Mouse (Mus musculus) neural tube, embryonic 11.5 days (tissue): ENCODE results near the gene Ift122. TPM values are rescaled to one million over a fixed set of nuclear protein-coding genes. Genes with fewer than 3 reads are reported as not detected.

Source experiments
- ATAC-seq: fragments of 200-750 bp; cut with Nextera tagmentation; 2 replicates; pipeline ENCODE4 v1.8.0; 2017; ENCODE audit warnings: moderate number of reproducible peaks, mild to moderate bottlenecking, moderate TSS enrichment, moderate library complexity; ENCODE audit not compliant: insufficient read depth, low FRiP score, low TSS enrichment
- DNase-seq: peaks from one replicate; pipeline ENCODE4 v3.0.0-alpha.2; 2015; ENCODE audit warnings: low spot score
- H3K27ac ChIP-seq: fragments of 300-500 bp; sonication (generic); 2 replicates; pipeline ENCODE4 v1.5.1; 2014; ENCODE audit warnings: low read depth, mild to moderate bottlenecking, low read length
- H3K27me3 ChIP-seq: fragments of 300-500 bp; sonication (generic); 2 replicates; pipeline ENCODE4 v1.6.1; 2014; ENCODE audit warnings: mild to moderate bottlenecking, low read length, mixed read lengths; ENCODE audit not compliant: control insufficient read depth, insufficient read depth
- H3K36me3 ChIP-seq: fragments of 300-500 bp; sonication (generic); 2 replicates; pipeline ENCODE4 v1.6.1; 2014; ENCODE audit warnings: mild to moderate bottlenecking, low read length, moderate library complexity, mixed read lengths; ENCODE audit not compliant: control insufficient read depth, insufficient read depth
- H3K4me1 ChIP-seq: fragments of 300-500 bp; sonication (generic); 2 replicates; pipeline ENCODE4 v1.6.1; 2014; ENCODE audit warnings: low read length, mixed read lengths; ENCODE audit not compliant: control insufficient read depth, insufficient read depth
- H3K4me2 ChIP-seq: fragments of 300-500 bp; sonication (generic); 2 replicates; pipeline ENCODE4 v1.6.1; 2014; ENCODE audit warnings: low read depth, mild to moderate bottlenecking, moderate library complexity
- H3K4me3 ChIP-seq: fragments of 300-500 bp; sonication (generic); 2 replicates; pipeline ENCODE4 v1.5.1; 2014; ENCODE audit warnings: low read depth, low read length
- H3K9ac ChIP-seq: fragments of 300-500 bp; sonication (generic); 2 replicates; pipeline ENCODE4 v1.6.1; 2014; ENCODE audit warnings: mild to moderate bottlenecking, low read length
- H3K9me3 ChIP-seq: fragments of 300-500 bp; sonication (generic); 2 replicates; pipeline ENCODE4 v1.6.1; 2016; ENCODE audit warnings: low read length; ENCODE audit not compliant: control insufficient read depth
- WGBS: fragments of 180-500 bp; shearing (Covaris S2); extraction: QIAGEN DNeasy Blood & Tissue Kit; methylation state at CpG from one replicate; pipeline ENCODE4 v1.1.7; 2014; 5-methylcytosine and 5-hydroxymethylcytosine counted together
- polyA plus RNA-seq: library from polyadenylated mRNA; unstranded; fragments of >200 nt; fragmentation: Nextera tagmentation; extraction: Ambion mirVana; gene quantifications from 2 replicates; pipeline ENCODE4 v1.2.1, GENCODE M21; 2014

The Ift122 gene
- polyA plus RNA-seq, 1 experiment from 2014 or later = 31.6 TPM

- DNase-seq (no peak), ATAC-seq (no peak)
- Histone ChIP-seq H3K36me3 (0 out of 2 replicates have a peak, but pooled peaks cover 2% of the 10 kb centered on the region), H3K27ac (no peak overlapping the region), H3K4me1 (no peaks in the 10 kb centered on the region), H3K4me3 (no peak overlapping the region), H3K4me2 (no peak overlapping the region), H3K9ac (no peak overlapping the region), H3K27me3 (no peaks in the 10 kb centered on the region), H3K9me3 (no peaks in the 10 kb centered on the region)
- 85% methylated on average over 6 of the region's 6 CpGs for WGBS
Observed at GRCm38 (mm10) chr6:115878694-115879093, 25.4 kb downstream of the Ift122 start.

- no peaks in the 10 kb centered on the region for H3K9me3 ChIP-seq
- H3K36me3 ChIP-seq = 0 out of 2 replicates have a peak, but pooled peaks cover 2% of the 10 kb centered on the region
- H3K9ac ChIP-seq = no peak overlapping the region
- H3K27me3 ChIP-seq = no peaks in the 10 kb centered on the region
- 91% methylated on average over 6 of the region's 6 CpGs for WGBS
- no peak for ATAC-seq
- no peak overlapping the region for H3K27ac ChIP-seq
- no peak overlapping the region for H3K4me2 ChIP-seq
- DNase-seq = no peak
- no peaks in the 10 kb centered on the region for H3K4me1 ChIP-seq
- no peak overlapping the region for H3K4me3 ChIP-seq
Observed at GRCm38 (mm10) chr6:115879736-115880135, 26.5 kb downstream of the Ift122 start.

- 87% methylated on average over 8 of the region's 8 CpGs for WGBS
- Histone ChIP-seq H3K9ac (no peak overlapping the region), H3K27ac (no peak overlapping the region), H3K4me2 (no peak overlapping the region), H3K9me3 (no peaks in the 10 kb centered on the region), H3K4me1 (no peaks in the 10 kb centered on the region), H3K4me3 (no peak overlapping the region), H3K36me3 (peaks cover 4% of the 10 kb centered on the region), H3K27me3 (no peaks in the 10 kb centered on the region)
- DNase-seq (no peak), ATAC-seq (no peak)
Observed at GRCm38 (mm10) chr6:115880751-115881150, 27.5 kb downstream of the Ift122 start.

DNA sequence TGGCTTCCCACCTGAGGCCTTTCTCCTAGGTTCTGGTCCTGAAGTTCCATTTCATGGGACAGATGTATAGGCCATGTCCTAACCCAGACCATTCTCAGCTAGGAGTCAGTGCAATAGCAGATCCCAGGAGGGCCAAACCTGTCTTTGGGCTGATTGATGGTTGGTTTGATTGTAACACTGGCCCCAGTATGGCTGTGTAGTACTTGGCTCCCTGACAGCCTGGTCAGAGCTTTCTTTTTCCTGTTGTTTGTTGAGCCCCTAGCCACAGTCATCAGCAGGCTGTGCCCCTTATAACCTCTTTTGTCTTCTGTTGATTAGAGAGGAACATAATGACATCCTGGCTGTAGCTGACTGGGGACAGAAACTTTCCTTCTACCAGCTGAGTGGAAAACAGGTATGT, 30.7 kb downstream of the Ift122 start:
- Histone ChIP-seq H3K27ac (no peak overlapping the region), H3K36me3 (peaks cover 3% of the 10 kb centered on the region), H3K4me3 (no peak overlapping the region), H3K27me3 (no peaks in the 10 kb centered on the region), H3K9ac (no peak overlapping the region), H3K9me3 (no peaks in the 10 kb centered on the region), H3K4me1 (no peaks in the 10 kb centered on the region), H3K4me2 (no peak overlapping the region)
- DNase-seq = no peak
- no peak for ATAC-seq

GRCm38 (mm10) chr6:115886894-115887293, 33.6 kb downstream of the Ift122 start:
- WGBS = 65% methylated on average over 4 of the region's 4 CpGs
- H3K4me3 ChIP-seq = no peak overlapping the region
- H3K4me2 ChIP-seq = no peak overlapping the region
- no peaks in the 10 kb centered on the region for H3K27me3 ChIP-seq
- no peak overlapping the region for H3K9ac ChIP-seq
- H3K9me3 ChIP-seq = no peaks in the 10 kb centered on the region
- no peaks in the 10 kb centered on the region; the same call in 1 of the 2 replicates for H3K4me1 ChIP-seq
- peaks cover 3% of the 10 kb centered on the region for H3K36me3 ChIP-seq
- DNase-seq = no peak
- ATAC-seq = no peak
- H3K27ac ChIP-seq = no peak overlapping the region

GRCm38 (mm10) chr6:115888296-115888695, 35.0 kb downstream of the Ift122 start:
- Histone ChIP-seq H3K9me3 (no peaks in the 10 kb centered on the region), H3K27ac (no peak overlapping the region), H3K4me3 (no peak overlapping the region), H3K9ac (no peak overlapping the region), H3K4me1 (no peaks in the 10 kb centered on the region; the same call in 1 of the 2 replicates), H3K4me2 (no peak overlapping the region), H3K27me3 (no peaks in the 10 kb centered on the region), H3K36me3 (peaks cover 3% of the 10 kb centered on the region)
- DNase-seq (no peak), ATAC-seq (no peak)
- 97% methylated on average over 3 of the region's 3 CpGs for WGBS

- no peaks in the 10 kb centered on the region; the same call in 1 of the 2 replicates for H3K4me1 ChIP-seq
- no peak overlapping the region for H3K4me3 ChIP-seq
- ATAC-seq = no peak
- no peak for DNase-seq
- no peak overlapping the region for H3K4me2 ChIP-seq
- no peaks in the 10 kb centered on the region for H3K9me3 ChIP-seq
- H3K9ac ChIP-seq = 0 out of 2 replicates have a peak overlapping the region, but pooled peaks have one; percentile 7
- no peak overlapping the region for H3K27ac ChIP-seq
- H3K27me3 ChIP-seq = no peaks in the 10 kb centered on the region
- WGBS = 87% methylated on average over 8 of the region's 8 CpGs
- peaks cover 2% of the 10 kb centered on the region; the same call in 1 of the 2 replicates for H3K36me3 ChIP-seq
Observed at GRCm38 (mm10) chr6:115890601-115891000, 37.3 kb downstream of the Ift122 start.

DNA sequence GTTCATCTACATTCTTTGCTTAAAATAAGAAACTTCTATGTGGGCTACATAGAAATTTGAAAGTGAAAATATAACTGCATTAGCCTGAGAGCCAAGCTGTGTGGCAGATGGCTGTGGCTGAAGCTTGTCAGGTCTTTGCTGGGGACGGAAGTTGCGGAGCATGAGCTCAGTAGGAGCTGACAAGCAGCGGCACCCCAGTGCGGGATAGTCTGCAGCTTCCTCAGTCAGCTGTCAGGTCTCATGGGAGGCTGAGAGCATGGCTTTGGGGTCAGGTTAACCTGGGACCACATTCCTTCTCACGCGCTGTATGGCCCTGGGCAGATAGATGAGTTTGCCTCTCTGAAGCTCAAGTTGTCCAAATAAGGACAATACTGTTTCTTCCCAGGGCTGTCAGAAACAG, 37.8 kb downstream of the Ift122 start:
- Histone ChIP-seq H3K9me3 (no peaks in the 10 kb centered on the region), H3K27ac (no peak overlapping the region), H3K9ac (no peak overlapping the region), H3K4me3 (no peak overlapping the region), H3K4me2 (no peak overlapping the region), H3K4me1 (no peaks in the 10 kb centered on the region; the same call in 1 of the 2 replicates), H3K36me3 (no peaks in the 10 kb centered on the region; the same call in 1 of the 2 replicates), H3K27me3 (no peaks in the 10 kb centered on the region)
- ATAC-seq (no peak), DNase-seq (no peak)
- WGBS = 81% methylated on average over 6 of the region's 6 CpGs

GRCm38 (mm10) chr6:115891497-115892061, 38.3 kb downstream of the Ift122 start:
- Histone ChIP-seq H3K4me1 (no peaks in the 10 kb centered on the region; the same call in 1 of the 2 replicates), H3K9me3 (no peaks in the 10 kb centered on the region), H3K27me3 (no peaks in the 10 kb centered on the region), H3K27ac (no peak overlapping the region), H3K4me2 (no peak overlapping the region), H3K9ac (no peak overlapping the region; the same call in 1 of the 2 replicates), H3K4me3 (no peak overlapping the region), H3K36me3 (no peaks in the 10 kb centered on the region; the same call in 1 of the 2 replicates)
- DNase-seq = peak; percentile 60
- 67% methylated on average over 8 of the region's 8 CpGs for WGBS
- peak; percentile 20; the same call in 1 of the 2 replicates for ATAC-seq
